In the genomic region with DNA sequence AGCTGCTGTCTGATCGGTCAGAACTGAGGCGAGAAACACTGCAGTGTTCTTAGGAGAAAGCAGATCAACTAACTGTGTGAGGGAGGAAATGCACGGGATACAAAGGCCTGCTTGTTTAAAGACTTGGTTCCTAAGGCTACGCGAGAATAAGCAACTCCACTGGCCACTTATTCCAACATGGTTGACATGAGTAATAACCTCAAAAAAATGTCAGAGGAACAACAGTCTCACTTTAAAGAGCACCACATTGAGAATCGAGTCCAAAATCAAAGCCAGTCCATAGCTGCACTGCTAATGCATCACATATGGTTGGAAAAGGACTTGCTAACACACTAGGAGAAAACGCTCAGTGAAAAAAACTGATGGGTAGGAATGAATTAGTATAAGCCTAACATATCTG, we compare ENCODE assay signal across 11 mouse cellular contexts.
DNase-seq lines count a peak whose midpoint lies in the region; ATAC-seq and TF ChIP-seq lines count a peak whose summit lies in the region.
"Had no signal": no experiment of that assay in that cellular context is flagged by ENCODE, and none has a peak within 500 bp of the region (broad histone marks: within the 10 kb centered on the region; RNA-seq: fewer than 3 reads in every experiment).

No protein-coding gene starts in this region.

- WGBS in hindbrain, embryonic 13.5 days = 70% methylated on average over 7 of the region's 7 CpGs
- 66% methylated on average over 7 of the region's 7 CpGs for WGBS in hindbrain, embryonic 11.5 days
- WGBS in forebrain, postnatal 0 days = 35% methylated on average over 7 of the region's 7 CpGs

- H3K9ac ChIP-seq in hindbrain, embryonic 13.5 days = no peak overlapping the region
- no peak overlapping the region for H3K9ac ChIP-seq in hindbrain, embryonic 11.5 days (ENCODE audit: low read depth, low read length)
- H3K9ac ChIP-seq in forebrain, postnatal 0 days = no peak overlapping the region

- H3K4me1 ChIP-seq in hindbrain, embryonic 13.5 days (replicated peaks) = no peaks in the 10 kb centered on the region
- H3K4me1 ChIP-seq in hindbrain, embryonic 11.5 days (replicated peaks; ENCODE audit: control insufficient read depth, insufficient read depth, low read length) = no peaks in the 10 kb centered on the region
- no peaks in the 10 kb centered on the region for H3K4me1 ChIP-seq in forebrain, postnatal 0 days (ENCODE audit: insufficient read depth)

- DNase-seq in hindbrain, embryonic 11.5 days (ENCODE audit: low spot score) = no peak
- DNase-seq in embryo, embryonic 10.5 days (ENCODE audit: low spot score) = peak; percentile 56
- DNase-seq in forebrain, postnatal 0 days = no peak
- DNase-seq in mesoderm, embryonic 11.5 days (ENCODE audit: low read depth, low spot score) = peak; percentile 38
- DNase-seq in heart, postnatal 4 days = no peak
- DNase-seq in urinary bladder, postnatal 25 days (ENCODE audit: low spot score) = no peak
- no peak for DNase-seq in left cerebral cortex, postnatal 36 days (ENCODE audit: low spot score in 2 of 2)
- DNase-seq: kidney, adult 2 months; lung, postnatal 10 days; right cerebral cortex, adult 18-20 months had no signal

- H3K4me2 ChIP-seq in hindbrain, embryonic 13.5 days = no peak overlapping the region
- no peak overlapping the region for H3K4me2 ChIP-seq in hindbrain, embryonic 11.5 days (replicated peaks; ENCODE audit: low read depth, low read length)
- H3K4me2 ChIP-seq in forebrain, postnatal 0 days (ENCODE audit: low read depth) = no peak overlapping the region

- no peak for ATAC-seq in hindbrain, embryonic 13.5 days (ENCODE audit: low FRiP score)
- no peak for ATAC-seq in hindbrain, embryonic 11.5 days (ENCODE audit: low FRiP score)
- peak; percentile 70 for ATAC-seq in forebrain, postnatal 0 days

- no peaks in the 10 kb centered on the region for H3K27me3 ChIP-seq in hindbrain, embryonic 13.5 days
- no peaks in the 10 kb centered on the region for H3K27me3 ChIP-seq in hindbrain, embryonic 11.5 days (ENCODE audit: control insufficient read depth, insufficient read depth, low read length)
- H3K27me3 ChIP-seq in forebrain, postnatal 0 days (ENCODE audit: insufficient read depth, low read length) = no peaks in the 10 kb centered on the region

- peaks cover 38% of the 10 kb centered on the region for H3K36me3 ChIP-seq in hindbrain, embryonic 13.5 days
- no peaks in the 10 kb centered on the region for H3K36me3 ChIP-seq in hindbrain, embryonic 11.5 days (ENCODE audit: control insufficient read depth, insufficient read depth, low read length)
- H3K36me3 ChIP-seq in forebrain, postnatal 0 days (ENCODE audit: insufficient read depth) = peaks cover 14% of the 10 kb centered on the region; the same call in 1 of the 2 replicates

- intact Hi-C loops in left cerebral cortex, postnatal 36 days (cut with DNase I) = no loop called here

- H3K4me3 ChIP-seq in hindbrain, embryonic 13.5 days = no peak overlapping the region
- no peak overlapping the region for H3K4me3 ChIP-seq in hindbrain, embryonic 11.5 days (ENCODE audit: low read depth, low read length)
- H3K4me3 ChIP-seq in forebrain, postnatal 0 days (ENCODE audit: low read depth, low read length) = no peak overlapping the region

- H3K9me3 ChIP-seq in hindbrain, embryonic 13.5 days = no peaks in the 10 kb centered on the region
- no peaks in the 10 kb centered on the region for H3K9me3 ChIP-seq in hindbrain, embryonic 11.5 days (ENCODE audit: control insufficient read depth, low read length)
- no peaks in the 10 kb centered on the region for H3K9me3 ChIP-seq in forebrain, postnatal 0 days (ENCODE audit: low read length)

- peak overlapping the region; percentile 56 for H3K27ac ChIP-seq in hindbrain, embryonic 13.5 days
- H3K27ac ChIP-seq in hindbrain, embryonic 11.5 days (ENCODE audit: low read depth, low read length) = no peak overlapping the region
- H3K27ac ChIP-seq in forebrain, postnatal 0 days (ENCODE audit: low read depth, low read length) = peak overlapping the region; percentile 54; the same call in 1 of the 2 replicates

- TF ChIP-seq CTCF in forebrain, postnatal 0 days (IDR thresholded peaks at IDR 0.05; ENCODE audit: low read depth) = no peak

Comparison
In these comparisons a context has a peak if more than half of its experiments do, and no peak if none do; other contexts are left out.
1. DNase-seq: peak in embryo, embryonic 10.5 days (single experiment) and mesoderm, embryonic 11.5 days (single experiment); none in hindbrain, embryonic 11.5 days (single experiment), forebrain, postnatal 0 days (single experiment), heart, postnatal 4 days (single experiment), urinary bladder, postnatal 25 days (single experiment) and left cerebral cortex, postnatal 36 days (0 of 2).